Mouse (Mus musculus) small intestine, adult 2 months (tissue): ENCODE measurements around the gene Zfp111.

Experiments
- CTCF ChIP-seq: fragments of 200-500 bp; IDR thresholded peaks from 2 replicates; pipeline ENCODE4 v1.5.1; 2012; ENCODE audit warnings: low read depth, mild to moderate bottlenecking, control low read depth, inconsistent platforms, low read length, moderate library complexity, mixed read lengths; ENCODE audit not compliant: insufficient replicate concordance, insufficient read length; ENCODE audit errors: extremely low read depth
- POLR2A ChIP-seq: fragments of 200-500 bp; IDR thresholded peaks from 2 replicates; pipeline ENCODE4 v1.6.1; 2012; ENCODE audit warnings: low read depth, mild to moderate bottlenecking, control low read depth, inconsistent platforms, low read length, moderate library complexity

GRCm38 (mm10) chr7:24188901-24189570 is 22.2 kb downstream of the Zfp111 start:
- TF ChIP-seq CTCF = no peak
- no peak for TF ChIP-seq POLR2A
